Comparison of ENCODE assay signal across 21 mouse cellular contexts in genomic region chr1:84897364-84897763, GRCm38 (mm10). TPM values are rescaled to one million over a fixed set of nuclear protein-coding genes. Genes with fewer than 3 reads are reported as not detected.
DNase-seq lines count a peak whose midpoint lies in the region; TF ChIP-seq lines count a peak whose summit lies in the region.
"Had no signal": no experiment of that assay in that cellular context is flagged by ENCODE, and none has a peak within 500 bp of the region (broad histone marks: within the 10 kb centered on the region; RNA-seq: fewer than 3 reads in every experiment).

No protein-coding gene starts in this region.

- TF ChIP-seq POLR2A in kidney, adult 2 months (IDR thresholded peaks at IDR 0.05; ENCODE audit: low read depth, low read length), result no peak

- no peaks in the 10 kb centered on the region for H3K27me3 ChIP-seq in E14TG2a.4 (ENCODE audit: insufficient read depth, low read length)
- H3K27me3 ChIP-seq in kidney, adult 2 months (replicated peaks; ENCODE audit: control insufficient read depth, insufficient read depth, low read length), result no peaks in the 10 kb centered on the region
- H3K27me3 ChIP-seq: embryonic facial prominence, embryonic 13.5 days; embryonic facial prominence, embryonic 15.5 days; forebrain, embryonic 12.5 days had no signal

- 87% methylated on average over 6 of the region's 6 CpGs for WGBS in kidney, adult 2 months

- TF ChIP-seq CTCF in E14TG2a.4 (conservative IDR thresholded peaks at IDR 0.05; ENCODE audit: low read length), result 0 out of 2 replicates have a peak, but pooled peaks have one; percentile 5
- no peak for TF ChIP-seq CTCF in kidney, adult 2 months (conservative IDR thresholded peaks at IDR 0.05; ENCODE audit: insufficient read depth, insufficient read length, low read depth, low read length)

- H3K4me3 ChIP-seq in E14TG2a.4 (replicated peaks; ENCODE audit: low read length), result no peak overlapping the region
- no peak overlapping the region for H3K4me3 ChIP-seq in kidney, adult 2 months (ENCODE audit: insufficient read depth, low read depth, low read length)
- H3K4me3 ChIP-seq: embryonic facial prominence, embryonic 13.5 days; embryonic facial prominence, embryonic 15.5 days; erythroblast, embryonic 14.5 days; forebrain, embryonic 10.5 days; forebrain, embryonic 12.5 days had no signal

- H3K27ac ChIP-seq in kidney, adult 2 months (ENCODE audit: insufficient read depth, low read depth, low read length), result no peak overlapping the region
- H3K27ac ChIP-seq: embryonic facial prominence, embryonic 13.5 days; embryonic facial prominence, embryonic 15.5 days; forebrain, embryonic 10.5 days; forebrain, embryonic 12.5 days had no signal

- no peaks in the 10 kb centered on the region for H3K36me3 ChIP-seq in E14TG2a.4 (ENCODE audit: insufficient read depth, low read length)
- H3K36me3 ChIP-seq in kidney, adult 2 months (ENCODE audit: control insufficient read depth, insufficient read depth, low read length), result no peaks in the 10 kb centered on the region
- H3K36me3 ChIP-seq: embryonic facial prominence, embryonic 13.5 days; embryonic facial prominence, embryonic 15.5 days; forebrain, embryonic 10.5 days; forebrain, embryonic 12.5 days had no signal

- no peaks in the 10 kb centered on the region for H3K9me3 ChIP-seq in E14TG2a.4 (ENCODE audit: low read length)
- H3K9me3 ChIP-seq: embryonic facial prominence, embryonic 13.5 days; embryonic facial prominence, embryonic 15.5 days; forebrain, embryonic 10.5 days; forebrain, embryonic 12.5 days had no signal

- peak; percentile 60 for DNase-seq in ES-CJ7 (ENCODE audit: low read depth, low spot score)
- peak; percentile 57 for DNase-seq in R1 (ENCODE audit: low read depth, low spot score)
- DNase-seq in adrenal gland, adult 2 months, result no peak
- DNase-seq in kidney, adult 2 months, result no peak
- no peak for DNase-seq in lung, postnatal 25 days (ENCODE audit: low spot score)
- DNase-seq: adrenal gland, postnatal 10 days; adrenal gland, postnatal 25 days; cerebellum, adult 11-12 months; cerebellum, adult 2 months; cerebellum, adult 9-10 months; cerebellum, postnatal 10 days; cerebellum, postnatal 25 days; embryo, embryonic 11 days had no signal

- H3K4me1 ChIP-seq in E14TG2a.4 (replicated peaks; ENCODE audit: low read depth, low read length), result peaks cover 13% of the 10 kb centered on the region
- no peaks in the 10 kb centered on the region for H3K4me1 ChIP-seq in kidney, adult 2 months (ENCODE audit: control insufficient read depth, insufficient read depth, low read length)
- H3K4me1 ChIP-seq: embryonic facial prominence, embryonic 13.5 days; embryonic facial prominence, embryonic 15.5 days; forebrain, embryonic 10.5 days; forebrain, embryonic 12.5 days had no signal

RNA-seq across cellular contexts. Expression of gene Slc16a14, which starts 37.6 kb away (rescaled TPM):
- total RNA-seq in adrenal gland, adult 2 months (2021), result 10 to 100 TPM in 1 of 2 experiments, under 1 TPM in 1; 0.81 to 18.7 TPM
- 0.37 and 0.48 TPM in 2 replicates for polyA plus RNA-seq in adrenal gland, adult 2 months (2012; rRNA removed)
- 27.6 and 31.2 TPM in 2 replicates for polyA plus RNA-seq in kidney, adult 2 months (2012; rRNA removed)
- total RNA-seq: MEL had no signal
- polyA plus RNA-seq: activated CD4-positive, CD25-positive, alpha-beta regulatory T cell, adult 4 months; erythroblast, embryonic 14.5 days had no signal

RNA-seq across cellular contexts. Expression of gene Trip12, which starts 57.0 kb away (rescaled TPM):
- total RNA-seq in adrenal gland, adult 2 months (2021), result 100 to 1,000 TPM; 193 to 259 TPM
- 5.1 and 5.2 TPM in 2 replicates for polyA plus RNA-seq in adrenal gland, adult 2 months (2012; rRNA removed)
- polyA plus RNA-seq in kidney, adult 2 months (2012; rRNA removed), result 26.6 and 35.7 TPM in 2 replicates

RNA-seq across cellular contexts. Expression of gene Fbxo36, which starts 57.7 kb away (rescaled TPM):
- total RNA-seq in adrenal gland, adult 2 months (2021), result 10 to 100 TPM; 13.9 to 16.7 TPM
- polyA plus RNA-seq in adrenal gland, adult 2 months (2012; rRNA removed), result 7.6 and 8.9 TPM in 2 replicates
- polyA plus RNA-seq in kidney, adult 2 months (2012; rRNA removed), result 28.7 and 32.3 TPM in 2 replicates

Comparison
In these comparisons a context has a peak if more than half of its experiments do, and no peak if none do; other contexts are left out.
1. DNase-seq: peak in ES-CJ7 (single experiment) and R1 (single experiment); none in adrenal gland, adult 2 months (single experiment), kidney, adult 2 months (single experiment) and lung, postnatal 25 days (single experiment).
2. RNA of gene Slc16a14, which starts 37.6 kb away (polyA plus RNA-seq): 27.6 to 31.2 TPM in kidney, adult 2 months; 0.37 to 0.48 TPM in adrenal gland, adult 2 months; every median in the first group is over 10 times any median in the second.